Comparison of ENCODE assay signal across 9 mouse cellular contexts in the genomic region with DNA sequence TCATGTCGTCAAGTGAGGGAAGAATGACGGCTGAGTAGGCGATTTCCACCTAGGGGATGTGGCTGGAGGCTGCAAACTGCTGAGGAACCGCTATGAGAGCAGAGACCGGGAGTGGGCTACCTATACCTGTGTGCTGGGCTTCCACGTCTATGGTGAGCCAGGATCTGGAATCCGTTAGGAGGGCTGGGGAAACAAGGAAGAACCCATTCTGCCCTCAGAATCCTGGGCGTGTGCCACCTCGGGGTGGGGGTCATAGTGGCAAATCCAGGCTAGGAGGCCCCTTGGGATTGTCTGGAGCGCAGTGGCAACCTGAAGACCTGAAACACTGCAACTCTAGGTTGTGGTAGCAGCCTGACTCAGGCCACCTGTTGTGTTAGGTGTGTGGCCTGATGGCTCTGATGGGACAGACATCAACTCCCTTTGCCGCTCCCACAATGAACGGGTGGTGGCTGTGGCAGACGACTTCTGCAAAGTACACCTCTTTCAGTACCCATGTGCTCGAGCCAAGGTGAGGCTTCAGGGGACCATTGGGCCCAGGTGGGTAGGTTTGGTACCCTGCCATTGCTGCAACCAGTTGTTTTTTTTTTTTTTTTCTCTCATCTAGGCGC. TPM values are rescaled to one million over a fixed set of nuclear protein-coding genes. Genes with fewer than 3 reads are reported as not detected.
DNase-seq lines count a peak whose midpoint lies in the region; ATAC-seq and TF ChIP-seq lines count a peak whose summit lies in the region.
"Had no signal": no experiment of that assay in that cellular context is flagged by ENCODE, and none has a peak within 500 bp of the region (broad histone marks: within the 10 kb centered on the region; RNA-seq: fewer than 3 reads in every experiment).

No protein-coding gene starts in this region.

- no peaks in the 10 kb centered on the region for H3K27me3 ChIP-seq in heart, embryonic 10.5 days (ENCODE audit: insufficient read depth, poor library complexity, severe bottlenecking)
- no peaks in the 10 kb centered on the region for H3K27me3 ChIP-seq in ES-Bruce4 (ENCODE audit: control insufficient read depth, insufficient read depth, low read length, poor library complexity, severe bottlenecking)
- H3K27me3 ChIP-seq in forebrain, embryonic 15.5 days: no peaks in the 10 kb centered on the region
- H3K27me3 ChIP-seq in liver, embryonic 15.5 days: no peaks in the 10 kb centered on the region

- peak overlapping the region; percentile 84 for H3K9ac ChIP-seq in ES-Bruce4 (ENCODE audit: low read depth, poor library complexity, severe bottlenecking)
- no peak overlapping the region for H3K9ac ChIP-seq in forebrain, embryonic 15.5 days (replicated peaks)
- H3K9ac ChIP-seq in liver, embryonic 15.5 days: peak overlapping the region; percentile 97; the same call in 1 of the 2 replicates

- peaks cover 26% of the 10 kb centered on the region for H3K4me1 ChIP-seq in heart, embryonic 10.5 days
- H3K4me1 ChIP-seq in ES-Bruce4 (ENCODE audit: control insufficient read depth, insufficient read depth, low read length): peaks cover 2% of the 10 kb centered on the region
- peaks cover 40% of the 10 kb centered on the region for H3K4me1 ChIP-seq in forebrain, embryonic 15.5 days
- H3K4me1 ChIP-seq in liver, embryonic 15.5 days (replicated peaks): peaks cover 56% of the 10 kb centered on the region

- H3K4me2 ChIP-seq in forebrain, embryonic 15.5 days (replicated peaks): peak overlapping the region; percentile 68
- peak overlapping the region; percentile 85 for H3K4me2 ChIP-seq in liver, embryonic 15.5 days

- no peak overlapping the region for H3K27ac ChIP-seq in heart, embryonic 10.5 days
- H3K27ac ChIP-seq in ES-Bruce4 (ENCODE audit: insufficient read depth, low read length): peak overlapping the region; percentile 28
- H3K27ac ChIP-seq in forebrain, embryonic 15.5 days (replicated peaks): peak overlapping the region; percentile 95
- 0 out of 2 replicates have a peak overlapping the region, but pooled peaks have one; percentile 97 for H3K27ac ChIP-seq in liver, embryonic 15.5 days (replicated peaks)

- no peak for ATAC-seq in forebrain, embryonic 15.5 days (replicated peaks)
- ATAC-seq in liver, embryonic 15.5 days (ENCODE audit: insufficient read depth): no peak

- TF ChIP-seq POLR2A in ES-Bruce4 (IDR thresholded peaks at IDR 0.05; ENCODE audit: insufficient read depth, low read length): no peak

- H3K9me3 ChIP-seq in heart, embryonic 10.5 days: no peaks in the 10 kb centered on the region
- no peaks in the 10 kb centered on the region for H3K9me3 ChIP-seq in ES-Bruce4 (replicated peaks; ENCODE audit: control insufficient read depth, insufficient read depth, low read length, poor library complexity, severe bottlenecking)
- no peaks in the 10 kb centered on the region for H3K9me3 ChIP-seq in forebrain, embryonic 15.5 days
- H3K9me3 ChIP-seq in liver, embryonic 15.5 days (replicated peaks): no peaks in the 10 kb centered on the region

- TF ChIP-seq CTCF in ES-Bruce4 (IDR thresholded peaks at IDR 0.05; ENCODE audit: low read depth, low read length): no peak

- TF ChIP-seq EP300 in ES-Bruce4 (IDR thresholded peaks at IDR 0.05; ENCODE audit: insufficient read depth, low read depth, low read length): no peak

- peaks cover 54% of the 10 kb centered on the region for H3K36me3 ChIP-seq in heart, embryonic 10.5 days
- peaks cover 8% of the 10 kb centered on the region for H3K36me3 ChIP-seq in ES-Bruce4 (ENCODE audit: control insufficient read depth, insufficient read depth, low read length, poor library complexity, severe bottlenecking)
- peaks cover 10% of the 10 kb centered on the region for H3K36me3 ChIP-seq in forebrain, embryonic 15.5 days
- H3K36me3 ChIP-seq in liver, embryonic 15.5 days (replicated peaks): peaks cover 61% of the 10 kb centered on the region

- no peak overlapping the region for H3K4me3 ChIP-seq in heart, embryonic 10.5 days
- H3K4me3 ChIP-seq in ES-Bruce4 (ENCODE audit: low read depth, low read length): peak overlapping the region; percentile 16
- peak overlapping the region; percentile 100; the same call in 1 of the 2 replicates for H3K4me3 ChIP-seq in forebrain, embryonic 15.5 days
- H3K4me3 ChIP-seq in liver, embryonic 15.5 days (replicated peaks): peak overlapping the region; percentile 81; the same call in 1 of the 2 replicates

- whole genome bisulfite sequencing in heart, embryonic 10.5 days: 85% methylated on average over 15 of the region's 15 CpGs
- 81% methylated on average over 15 of the region's 15 CpGs for WGBS in forebrain, embryonic 15.5 days
- 73% methylated on average over 15 of the region's 15 CpGs for WGBS in liver, embryonic 15.5 days (ENCODE audit: insufficient replicate concordance)

- peak; percentile 73 for DNase-seq in heart, embryonic 10.5 days (ENCODE audit: low spot score)
- DNase-seq in heart, postnatal 4 days: no peak
- no peak for DNase-seq in embryo, embryonic 10 days (ENCODE audit: low spot score)
- no peak for DNase-seq in layer of hippocampus, postnatal 10 days (ENCODE audit: low spot score in 2 of 2)
- DNase-seq in urinary bladder, adult 18-20 months (ENCODE audit: low spot score in 2 of 2): no peak
- DNase-seq: right cerebral cortex, postnatal 25 days had no signal

RNA-seq across cellular contexts. Expression of gene Mta2, which starts 1.0 kb away (rescaled TPM):
- 113 and 140 TPM in 2 replicates for polyA plus RNA-seq in heart, embryonic 10.5 days (2016; fragmentation: Nextera tagmentation; extraction: Ambion mirVana)
- 10 to 100 TPM; 62.5 to 63.8 TPM for total RNA-seq in heart, postnatal 4 days (2021)
- 106 and 108 TPM in 2 replicates for polyA plus RNA-seq in ES-Bruce4 (2011; ENCODE audit: insufficient read depth, insufficient read length, low read depth, missing spikeins)
- 171 and 175 TPM in 2 replicates for polyA plus RNA-seq in forebrain, embryonic 15.5 days (2015; fragmentation: Nextera tagmentation; extraction: Ambion mirVana)
- 79.0 and 85.9 TPM in 2 replicates for polyA plus RNA-seq in liver, embryonic 15.5 days (2015; fragmentation: Nextera tagmentation; extraction: Ambion mirVana)
- 10 to 100 TPM; 60.6 to 67.9 TPM for total RNA-seq in layer of hippocampus, postnatal 10 days (2021)

RNA-seq across cellular contexts. Expression of gene Eml3, which starts 11.3 kb away (rescaled TPM):
- 17.4 and 24.4 TPM in 2 replicates for polyA plus RNA-seq in heart, embryonic 10.5 days (2016; fragmentation: Nextera tagmentation; extraction: Ambion mirVana)
- total RNA-seq in heart, postnatal 4 days (2021): 10 to 100 TPM; 15.4 to 16.6 TPM
- polyA plus RNA-seq in ES-Bruce4 (2011; ENCODE audit: insufficient read depth, insufficient read length, low read depth, missing spikeins): 19.2 and 20.4 TPM in 2 replicates
- 10.4 and 11.7 TPM in 2 replicates for polyA plus RNA-seq in forebrain, embryonic 15.5 days (2015; fragmentation: Nextera tagmentation; extraction: Ambion mirVana)
- polyA plus RNA-seq in liver, embryonic 15.5 days (2015; fragmentation: Nextera tagmentation; extraction: Ambion mirVana): 13.1 and 14.6 TPM in 2 replicates
- total RNA-seq in layer of hippocampus, postnatal 10 days (2021): 10 to 100 TPM; 11.0 to 11.9 TPM

RNA-seq across cellular contexts. Expression of gene Rom1, which starts 11.5 kb away (rescaled TPM):
- polyA plus RNA-seq in heart, embryonic 10.5 days (2016; fragmentation: Nextera tagmentation; extraction: Ambion mirVana): 3.2 and 5.2 TPM in 2 replicates
- 1 to 10 TPM; 3.1 to 3.2 TPM for total RNA-seq in heart, postnatal 4 days (2021)
- polyA plus RNA-seq in ES-Bruce4 (2011; ENCODE audit: insufficient read depth, insufficient read length, low read depth, missing spikeins): 1.6 and 2.2 TPM in 2 replicates
- 0.87 and 1.5 TPM in 2 replicates for polyA plus RNA-seq in forebrain, embryonic 15.5 days (2015; fragmentation: Nextera tagmentation; extraction: Ambion mirVana)
- polyA plus RNA-seq in liver, embryonic 15.5 days (2015; fragmentation: Nextera tagmentation; extraction: Ambion mirVana): 2.8 TPM in 2 replicates
- total RNA-seq in layer of hippocampus, postnatal 10 days (2021): 1 to 10 TPM; 2.3 to 2.4 TPM

RNA-seq across cellular contexts. Expression of gene Tut1, which starts 13.0 kb away (rescaled TPM):
- 25.7 and 32.8 TPM in 2 replicates for polyA plus RNA-seq in heart, embryonic 10.5 days (2016; fragmentation: Nextera tagmentation; extraction: Ambion mirVana)
- 1 to 10 TPM; 8.3 to 9.6 TPM for total RNA-seq in heart, postnatal 4 days (2021)
- 26.4 and 30.1 TPM in 2 replicates for polyA plus RNA-seq in ES-Bruce4 (2011; ENCODE audit: insufficient read depth, insufficient read length, low read depth, missing spikeins)
- polyA plus RNA-seq in forebrain, embryonic 15.5 days (2015; fragmentation: Nextera tagmentation; extraction: Ambion mirVana): 34.1 and 34.7 TPM in 2 replicates
- polyA plus RNA-seq in liver, embryonic 15.5 days (2015; fragmentation: Nextera tagmentation; extraction: Ambion mirVana): 13.7 and 14.6 TPM in 2 replicates
- total RNA-seq in layer of hippocampus, postnatal 10 days (2021): 10 to 100 TPM; 15.6 to 16.2 TPM

RNA-seq across cellular contexts. Expression of gene B3gat3, which starts 20.5 kb away (rescaled TPM):
- 52.0 and 57.9 TPM in 2 replicates for polyA plus RNA-seq in heart, embryonic 10.5 days (2016; fragmentation: Nextera tagmentation; extraction: Ambion mirVana)
- 10 to 100 TPM; 36.0 to 38.0 TPM for total RNA-seq in heart, postnatal 4 days (2021)
- 26.6 and 26.8 TPM in 2 replicates for polyA plus RNA-seq in ES-Bruce4 (2011; ENCODE audit: insufficient read depth, insufficient read length, low read depth, missing spikeins)
- polyA plus RNA-seq in forebrain, embryonic 15.5 days (2015; fragmentation: Nextera tagmentation; extraction: Ambion mirVana): 78.9 and 81.0 TPM in 2 replicates
- polyA plus RNA-seq in liver, embryonic 15.5 days (2015; fragmentation: Nextera tagmentation; extraction: Ambion mirVana): 20.6 and 25.8 TPM in 2 replicates
- 100 to 1,000 TPM; 121 to 130 TPM for total RNA-seq in layer of hippocampus, postnatal 10 days (2021)
